Mouse (Mus musculus): ENCODE measurements around the gene Phgr1. TPM values are rescaled to one million over a fixed set of nuclear protein-coding genes. Genes with fewer than 3 reads are reported as not detected.

The Phgr1 gene
- total RNA-seq, 2 experiments from 2014 or later, result not detected

GRCm38 (mm10) chr2:118806860-118807259, 34.3 kb downstream of the Phgr1 start:
- Histone ChIP-seq H3K27ac (no peak overlapping the region), H3K4me3 (no peak overlapping the region)
- intact Hi-C loops (cut with DNase I), result no loop called here
- no peak for TF ChIP-seq CTCF (IDR thresholded peaks at IDR 0.05)
- DNase-seq (ENCODE audit: extremely low spot score in 1 of 2, low spot score in 2 of 2), result peak in 1 of 2 experiments; percentile 17

GRCm38 (mm10) chr2:118810861-118811260, 38.3 kb downstream of the Phgr1 start:
- no peak overlapping the region for H3K4me3 ChIP-seq
- no peak for TF ChIP-seq CTCF (IDR thresholded peaks at IDR 0.05)
- DNase-seq (ENCODE audit: extremely low spot score in 1 of 2, low spot score in 2 of 2), result no peak
- intact Hi-C loops (cut with DNase I), result loop anchor here (5.0 kb wide), 1 partner anchor 51 kb away; the partner anchor contains the start of gene Ivd
- no peak overlapping the region for H3K27ac ChIP-seq

- DNase-seq (ENCODE audit: extremely low spot score in 1 of 2, low spot score in 2 of 2), result no peak
- intact Hi-C loops (cut with DNase I), result loop anchor here (5.0 kb wide), 1 partner anchor 50 kb away; the partner anchor contains the start of gene Ivd
- no peak for TF ChIP-seq CTCF (IDR thresholded peaks at IDR 0.05)
- Histone ChIP-seq H3K4me3 (no peak overlapping the region), H3K27ac (no peak overlapping the region)
Observed at GRCm38 (mm10) chr2:118812724-118813123, 40.2 kb downstream of the Phgr1 start.

GRCm38 (mm10) chr2:118813981-118814836, 41.6 kb downstream of the Phgr1 start, which contains the start of gene Knstrn:
Knstrn (plus strand) TSS chr2:118814003.
- no peak for TF ChIP-seq CTCF (IDR thresholded peaks at IDR 0.05)
- DNase-seq (ENCODE audit: extremely low spot score in 1 of 2, low spot score in 2 of 2), result peak; percentile 81 to 82
- intact Hi-C loops (cut with DNase I), result loop anchor here (5.0 kb wide), 1 partner anchor 48 kb away; the partner anchor contains the start of gene Ivd
- Histone ChIP-seq H3K27ac (no peak within 1 kb of the TSS), H3K4me3 (peak within 1 kb of the TSS; percentile 57)

- Histone ChIP-seq H3K27ac (no peak overlapping the region), H3K4me3 (no peak overlapping the region)
- intact Hi-C loops (cut with DNase I), result no loop called here
- TF ChIP-seq CTCF (IDR thresholded peaks at IDR 0.05), result no peak
- no peak for DNase-seq (ENCODE audit: extremely low spot score in 1 of 2, low spot score in 2 of 2)
Observed at GRCm38 (mm10) chr2:118822800-118823199, 50.2 kb downstream of the Phgr1 start.

- no peak for TF ChIP-seq CTCF (IDR thresholded peaks at IDR 0.05)
- no peak for DNase-seq (ENCODE audit: extremely low spot score in 1 of 2, low spot score in 2 of 2)
- Histone ChIP-seq H3K4me3 (no peak overlapping the region), H3K27ac (no peak overlapping the region)
- intact Hi-C loops (cut with DNase I), result no loop called here
Observed at GRCm38 (mm10) chr2:118824396-118824795, 51.8 kb downstream of the Phgr1 start.

Other genes with a start within 250 kb of the Phgr1 start
- 1 to 10 TPM; 3.2 to 4.0 TPM for gene Bmf, start 223.1 kb upstream of the Phgr1 start, total RNA-seq (2021)
- 1 to 10 TPM; 1.9 to 3.0 TPM for gene Bub1b, start 174.6 kb upstream of the Phgr1 start, total RNA-seq (2021)
- 100 to 1,000 TPM in 1 of 2 experiments, 10 to 100 TPM in 1; 96.4 to 102 TPM for gene Pak6, start 109.5 kb upstream of the Phgr1 start, total RNA-seq (2021)
- 10 to 100 TPM; 22.3 to 28.5 TPM for gene Ankrd63, start 68.8 kb upstream of the Phgr1 start, total RNA-seq (2021)
- gene Plcb2, start 44.3 kb upstream of the Phgr1 start, total RNA-seq (2021), result 1 to 10 TPM; 2.3 to 3.2 TPM
- 10 to 100 TPM; 42.7 to 47.9 TPM for gene Inafm2, start 27.0 kb upstream of the Phgr1 start, total RNA-seq (2021)
- gene Ccdc9b, start 10.1 kb upstream of the Phgr1 start, total RNA-seq (2021), result 1 to 10 TPM; 4.0 to 4.7 TPM
- gene Disp2, start 7.0 kb downstream of the Phgr1 start, total RNA-seq (2021), result 100 to 1,000 TPM; 197 to 209 TPM
- 1 to 10 TPM in 1 of 2 experiments, under 1 TPM in 1; 0.75 to 1.0 TPM for gene Knstrn, start 41.2 kb downstream of the Phgr1 start, total RNA-seq (2021)
- gene Ivd, start 89.2 kb downstream of the Phgr1 start, total RNA-seq (2021), result 10 to 100 TPM; 72.2 to 73.7 TPM
- gene Bahd1, start 127.6 kb downstream of the Phgr1 start, total RNA-seq (2021), result 10 to 100 TPM; 52.2 to 58.1 TPM
- 1 to 10 TPM; 2.4 to 3.3 TPM for gene Chst14, start 153.7 kb downstream of the Phgr1 start, total RNA-seq (2021)

Measured in left cerebral cortex, adult 2 months (tissue).